Mouse (Mus musculus) fat pad, adult 2 months (tissue): ENCODE measurements around the gene Slk.
A peak's percentile ranks its signal among the peaks of the same experiment; 100 is the strongest.

Source experiments
- DNase-seq: peaks from one replicate; pipeline ENCODE4 v3.0.0-alpha.2; 2011; ENCODE audit warnings: low read depth, low spot score; ENCODE audit errors: extremely low read depth

Slk gene

DNA sequence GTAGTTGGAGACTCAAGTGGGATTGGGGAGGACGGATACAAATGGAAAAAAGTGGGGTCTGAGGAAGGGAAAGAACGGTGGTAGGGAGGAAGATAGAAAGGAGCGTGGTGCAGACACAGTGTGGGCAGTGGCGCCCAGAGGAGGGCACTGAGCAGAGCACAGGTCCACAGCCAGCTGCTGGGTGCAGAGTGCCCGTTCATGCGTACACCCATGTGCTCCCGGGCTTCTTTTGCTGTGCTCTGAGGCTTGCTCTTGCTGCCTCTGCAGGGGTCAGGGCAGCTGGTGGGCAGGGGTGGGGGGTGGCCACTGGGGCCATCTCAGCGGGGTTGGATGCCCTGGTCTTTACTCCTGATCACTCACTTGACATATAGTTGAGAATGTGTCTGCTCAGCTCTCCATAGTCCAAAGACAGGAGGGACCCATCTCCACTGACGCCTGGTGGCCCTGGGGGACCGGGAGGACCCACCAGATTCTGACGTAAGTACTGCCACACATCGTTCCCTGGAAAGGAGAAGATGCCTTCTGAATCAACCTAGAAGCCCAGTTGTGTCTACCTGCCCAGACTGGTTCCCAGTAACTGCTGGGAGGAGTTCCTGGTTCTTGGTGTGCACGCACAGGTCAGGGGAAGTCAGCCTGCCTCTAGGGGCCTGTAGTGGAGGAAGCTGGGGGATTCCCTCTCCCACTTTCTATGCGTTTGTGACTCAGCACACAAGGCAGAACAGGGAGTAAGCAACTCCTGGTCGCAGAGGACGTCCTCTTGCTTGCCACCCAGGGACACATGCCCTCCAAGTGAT lies 71.1 kb downstream of the Slk start:
- no peak for DNase-seq

DNA sequence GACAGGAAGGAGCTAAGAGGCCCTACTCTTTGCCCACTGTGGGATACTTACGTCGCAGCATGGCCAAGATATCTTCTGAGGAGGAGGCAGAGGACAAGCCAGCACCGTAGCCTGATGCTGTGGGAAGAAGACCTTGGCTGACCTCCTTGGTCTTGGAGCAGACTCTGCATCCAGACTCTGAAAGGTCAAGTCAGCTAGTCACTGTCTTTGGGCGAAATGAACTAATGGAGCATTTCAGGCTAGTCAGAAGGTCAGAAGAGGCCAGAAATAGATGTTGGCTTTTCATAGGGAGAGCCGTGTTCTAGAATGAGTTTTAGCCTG lies 71.6 kb downstream of the Slk start:
- DNase-seq: no peak

- no peak for DNase-seq
These were observed 72.8 kb downstream of the Slk start for GRCm38 (mm10) chr19:47652255-47652654.

- DNase-seq: no peak
These were observed 73.7 kb downstream of the Slk start for GRCm38 (mm10) chr19:47653173-47653572.

DNA sequence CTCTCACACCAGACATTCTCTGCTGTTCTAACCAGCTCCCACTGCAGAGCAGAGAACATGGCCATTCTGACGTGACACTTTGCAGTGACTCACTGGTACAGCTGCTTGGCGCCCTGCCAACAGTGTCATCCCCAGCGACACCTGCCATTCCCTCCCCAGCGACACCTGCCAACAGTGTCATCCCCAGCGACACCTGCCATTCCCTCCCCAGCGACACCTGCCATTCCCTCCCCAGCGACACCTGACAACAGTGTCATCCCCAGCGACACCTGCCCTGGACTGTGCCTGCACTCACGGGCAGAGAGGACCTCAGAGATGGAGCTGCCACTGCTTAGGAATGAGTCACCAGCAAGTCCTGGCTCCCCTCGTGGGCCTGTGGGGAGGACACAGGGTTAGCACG lies 75.4 kb downstream of the Slk start:
- DNase-seq: no peak

GRCm38 (mm10) chr19:47658914-47659535 lies 79.5 kb downstream of the Slk start:
- no peak for DNase-seq

DNA sequence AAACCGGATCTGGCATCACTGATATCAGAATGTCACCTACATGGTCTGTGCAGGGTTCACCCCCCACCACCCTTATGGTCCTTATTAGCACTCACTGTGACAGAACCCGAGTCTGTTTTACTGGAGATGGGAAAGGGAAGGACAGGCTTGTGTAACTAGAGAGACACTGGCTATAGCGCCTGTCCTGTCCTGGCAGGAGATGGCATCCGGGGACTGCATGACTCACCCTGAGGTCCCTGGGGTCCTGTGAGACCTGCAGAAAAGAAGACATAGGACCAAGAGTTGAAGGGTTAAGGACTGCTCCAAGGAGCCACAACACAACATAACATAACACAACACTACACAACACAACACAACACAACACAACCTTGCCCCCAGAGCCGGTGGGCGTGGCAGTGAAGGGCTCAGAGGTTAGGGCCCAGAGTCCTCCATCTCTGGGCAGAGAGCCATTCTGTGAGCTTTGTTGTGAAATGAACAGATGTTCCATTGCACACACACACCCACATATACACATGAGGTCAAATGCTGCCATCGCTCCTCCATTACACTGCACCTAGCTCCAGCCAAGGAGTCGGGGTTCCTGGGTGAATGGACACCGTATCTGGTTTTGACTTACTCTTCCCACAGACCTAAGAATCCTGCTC lies 80.4 kb downstream of the Slk start:
- no peak for DNase-seq

DNA sequence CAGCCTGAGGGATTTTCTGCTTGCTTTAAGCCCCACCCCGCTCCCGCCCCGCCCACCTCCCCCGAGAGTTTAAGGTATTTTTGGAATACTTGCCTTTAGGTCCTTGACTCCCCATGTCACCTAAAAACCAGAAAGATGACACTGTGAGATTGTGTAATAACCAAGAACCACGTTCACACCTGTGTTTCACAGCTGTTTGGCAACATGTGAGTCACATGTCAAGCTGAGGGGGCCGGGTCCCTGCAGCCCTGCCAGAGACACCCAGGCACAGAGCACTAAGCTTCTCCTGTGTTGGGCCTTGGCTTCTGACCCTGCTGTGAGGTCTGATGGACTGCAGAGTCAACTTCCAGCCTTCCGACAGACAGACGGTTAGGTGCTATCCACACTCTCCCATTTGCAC lies 88.1 kb downstream of the Slk start:
- peak; percentile 56 for DNase-seq

GRCm38 (mm10) chr19:47668399-47668798 lies 88.9 kb downstream of the Slk start:
- DNase-seq: no peak

DNA sequence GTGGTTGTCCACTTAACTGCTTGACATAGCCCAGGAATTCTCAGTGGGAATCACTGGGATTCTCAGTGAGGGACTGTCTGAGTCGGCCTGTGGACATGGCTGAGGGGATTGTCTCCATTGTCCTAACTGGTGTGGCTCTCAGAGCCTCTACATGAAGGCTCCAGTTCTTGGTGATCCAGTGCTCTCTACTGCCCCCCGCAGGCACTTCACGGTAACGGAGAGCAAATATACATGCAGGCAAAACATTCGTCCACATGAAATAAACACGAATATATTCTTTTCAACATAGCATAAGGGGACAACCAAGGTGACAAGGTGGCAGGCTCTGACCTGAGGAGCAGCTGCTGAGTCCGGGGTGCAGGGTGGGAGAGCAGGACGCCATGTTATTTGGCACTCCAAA lies 94.9 kb downstream of the Slk start:
- no peak for DNase-seq

DNA sequence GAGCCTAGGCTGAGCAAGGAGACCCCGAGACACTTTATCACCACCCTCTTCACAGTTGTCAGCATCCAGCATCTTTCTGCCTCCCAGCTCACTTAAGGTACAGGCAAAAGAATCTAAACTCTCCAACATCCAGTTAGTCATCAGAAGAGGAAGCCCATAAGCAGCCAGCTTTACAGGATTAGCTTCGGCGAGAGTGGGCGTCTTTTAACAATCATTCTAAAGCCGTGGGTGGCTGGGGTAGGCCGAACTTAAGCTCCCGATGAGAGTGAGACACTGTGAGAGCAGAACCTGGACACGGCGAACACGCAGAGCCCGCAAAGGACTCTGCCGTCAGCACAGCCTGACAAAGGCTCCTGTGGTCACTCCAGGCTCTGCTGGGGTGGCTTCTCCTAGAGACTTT lies 99.2 kb downstream of the Slk start:
- no peak for DNase-seq

- no peak for DNase-seq
These were observed 110.1 kb downstream of the Slk start for GRCm38 (mm10) chr19:47689592-47689991.

DNA sequence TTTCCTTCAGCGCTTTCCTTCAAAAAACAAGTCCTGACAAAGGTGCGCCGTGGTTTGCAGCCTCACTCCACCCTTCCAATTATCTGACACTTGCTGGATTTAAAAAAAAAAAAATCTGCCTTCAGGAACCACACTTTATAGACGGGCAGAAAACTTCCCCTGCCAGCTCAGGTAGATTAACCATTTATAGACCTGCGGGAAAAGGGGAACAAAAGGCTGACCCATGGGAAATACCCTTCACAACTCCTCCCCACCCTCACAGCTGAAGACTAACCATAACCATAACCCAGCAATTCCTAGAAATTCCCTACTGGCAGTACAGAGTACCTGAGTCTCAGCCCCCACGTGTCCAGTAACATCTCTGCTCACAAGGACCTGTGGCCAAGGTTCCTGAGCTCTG lies 112.5 kb downstream of the Slk start, which contains the start of gene Col17a1:
Col17a1 (minus strand) TSS at position 101 of the 400 bp plus-strand sequence.
- DNase-seq: no peak
